Mouse (Mus musculus): ENCODE data around the gene Zfp827.

DNA sequence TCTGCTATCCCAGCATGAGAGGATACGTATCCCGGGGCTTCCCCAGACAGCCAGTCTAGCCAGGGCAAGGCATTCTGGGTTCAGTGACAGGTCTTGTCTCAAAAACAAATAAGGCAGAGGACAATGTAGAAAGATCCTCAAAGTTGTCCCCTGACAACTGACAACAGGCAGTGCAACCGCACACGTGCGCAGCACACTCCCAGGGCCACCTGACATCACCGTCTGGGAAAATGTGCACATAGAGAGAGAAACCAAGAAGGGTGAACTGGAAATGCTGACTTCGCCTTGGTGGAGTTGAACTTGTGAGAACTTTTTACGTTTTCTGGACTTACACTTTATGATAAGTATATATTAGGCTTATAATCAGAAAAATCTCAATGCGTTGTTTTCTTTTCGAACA lies 121.6 kb downstream of the Zfp827 start:
- no peak for TF ChIP-seq CTCF (IDR thresholded peaks at IDR 0.05; ENCODE audit: extremely low read depth, insufficient read depth, low read length)
- TF ChIP-seq POLR2A (IDR thresholded peaks at IDR 0.05; ENCODE audit: extremely low read depth, insufficient read depth, low read length), result no peak

Data from cortical plate, adult 2 months (tissue).